Mouse (Mus musculus) liver, adult 2 months (tissue): ENCODE data around the gene Zfp467. TPM values are rescaled to one million over a fixed set of nuclear protein-coding genes. Genes with fewer than 3 reads are reported as not detected.

Experiments used
- DNase-seq: peaks from one replicate; pipeline ENCODE4 v3.0.0-alpha.2; 2011; ENCODE audit warnings: low read depth, low spot score; ENCODE audit errors: extremely low read depth
- H3K27ac ChIP-seq: fragments of 200-500 bp; replicated peaks from 2 replicates; pipeline ENCODE4 v1.5.1; 2012; ENCODE audit warnings: low read depth, mild to moderate bottlenecking, control low read depth, inconsistent platforms, low read length; ENCODE audit not compliant: insufficient read depth
- H3K27me3 ChIP-seq: fragments of 200-500 bp; 2 replicates; pipeline ENCODE4 v1.6.1; 2012; ENCODE audit warnings: mild to moderate bottlenecking, moderate library complexity, low read length, inconsistent platforms; ENCODE audit not compliant: control insufficient read depth, insufficient read depth
- H3K36me3 ChIP-seq: fragments of 200-500 bp; 2 replicates; pipeline ENCODE4 v1.6.1; 2012; ENCODE audit warnings: low read length, inconsistent platforms; ENCODE audit not compliant: control insufficient read depth, insufficient read depth
- H3K4me1 ChIP-seq: fragments of 200-500 bp; 2 replicates; pipeline ENCODE4 v1.6.1; 2011; ENCODE audit warnings: low read length; ENCODE audit not compliant: control insufficient read depth, insufficient read depth
- H3K4me3 ChIP-seq: fragments of 200-500 bp; 2 replicates; pipeline ENCODE4 v1.5.1; 2011; ENCODE audit warnings: low read depth, mild to moderate bottlenecking, control low read depth, low read length, moderate library complexity; ENCODE audit not compliant: insufficient read depth
- H3K79me2 ChIP-seq: fragments of 200-500 bp; 2 replicates; pipeline ENCODE4 v1.6.1; 2012; ENCODE audit warnings: inconsistent platforms, mild to moderate bottlenecking, low read length, moderate library complexity; ENCODE audit not compliant: control insufficient read depth, insufficient read depth
- H3K9ac ChIP-seq: fragments of 200-500 bp; 2 replicates; pipeline ENCODE4 v1.6.1; 2012; ENCODE audit warnings: low read depth, mild to moderate bottlenecking, control low read depth, inconsistent platforms, low read length
- CTCF ChIP-seq: fragments of 200-500 bp; IDR thresholded peaks from 2 replicates; pipeline ENCODE4 v1.5.1; 2011; ENCODE audit warnings: low read depth, low read length, control low read depth
- POLR2A ChIP-seq: fragments of 200-500 bp; IDR thresholded peaks from 2 replicates; pipeline ENCODE4 v1.6.1; 2011; ENCODE audit warnings: low read length, control low read depth; ENCODE audit not compliant: insufficient read depth; ENCODE audit errors: extremely low read depth
- WGBS: fragments of 180-500 bp; shearing (Covaris S2); methylation state at CpG from one replicate; pipeline ENCODE4 v1.1.7; 2018; 5-methylcytosine and 5-hydroxymethylcytosine counted together
- polyA plus RNA-seq: library from polyadenylated mRNA; depleted of rRNA; stranded (reverse); fragments of >200 nt; gene quantifications from 2 replicates; pipeline ENCODE4 v1.2.3, GENCODE M21; 2012
- total RNA-seq: library from RNA; depleted of rRNA; stranded (reverse); fragments of >200 nt; gene quantifications from 2 replicates; pipeline ENCODE4 v1.2.3, GENCODE M21; 2014

Zfp467 gene
- total and polyA plus RNA-seq, 2 experiments = 15.9 to 25.7 TPM

- no peaks in the 10 kb centered on the region for H3K27me3 ChIP-seq
- no peak overlapping the region for H3K4me3 ChIP-seq
- no peak for DNase-seq
- no peaks in the 10 kb centered on the region for H3K36me3 ChIP-seq
- no peak overlapping the region for H3K9ac ChIP-seq
- WGBS = 89% methylated on average over 5 of the region's 5 CpGs
- H3K4me1 ChIP-seq = no peaks in the 10 kb centered on the region
- H3K79me2 ChIP-seq = no peaks in the 10 kb centered on the region
- no peak overlapping the region for H3K27ac ChIP-seq
- TF ChIP-seq POLR2A = no peak
- no peak for TF ChIP-seq CTCF
These were observed 36.9 kb upstream of the Zfp467 start for GRCm38 (mm10) chr6:48482501-48482900.

DNA sequence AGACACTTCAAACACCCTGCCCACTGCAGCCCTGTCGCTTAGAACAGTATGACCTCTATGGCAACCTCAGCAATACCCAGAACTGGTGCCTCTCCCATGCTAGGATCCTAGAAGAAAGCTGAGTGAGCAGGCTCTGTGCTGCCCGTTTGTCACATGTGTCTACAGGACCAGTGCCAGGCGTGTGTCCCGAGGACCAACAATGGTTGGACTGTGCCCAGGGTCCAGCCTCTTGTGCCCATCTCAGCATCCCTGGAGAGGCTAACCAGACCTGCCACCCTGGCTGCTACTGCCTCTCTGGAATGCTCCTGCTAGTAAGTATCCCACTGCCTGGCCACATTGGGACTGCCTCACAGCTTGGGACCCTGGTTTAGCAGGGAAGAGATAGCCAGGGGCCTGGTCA, 32.8 kb upstream of the Zfp467 start:
- H3K79me2 ChIP-seq = no peaks in the 10 kb centered on the region
- no peak overlapping the region for H3K4me3 ChIP-seq
- WGBS = 70% methylated on average over 4 of the region's 4 CpGs
- DNase-seq = no peak
- no peaks in the 10 kb centered on the region for H3K27me3 ChIP-seq
- no peak overlapping the region for H3K27ac ChIP-seq
- no peaks in the 10 kb centered on the region for H3K4me1 ChIP-seq
- H3K9ac ChIP-seq = no peak overlapping the region
- TF ChIP-seq POLR2A (no peak), CTCF (no peak)
- no peaks in the 10 kb centered on the region for H3K36me3 ChIP-seq

- no peak for TF ChIP-seq CTCF
- no peak for TF ChIP-seq POLR2A
- H3K4me3 ChIP-seq = no peak overlapping the region
- H3K79me2 ChIP-seq = no peaks in the 10 kb centered on the region
- DNase-seq = no peak
- peaks cover 5% of the 10 kb centered on the region; the same call in 1 of the 2 replicates for H3K4me1 ChIP-seq
- H3K36me3 ChIP-seq = no peaks in the 10 kb centered on the region
- H3K9ac ChIP-seq = no peak overlapping the region
- no peaks in the 10 kb centered on the region for H3K27me3 ChIP-seq
- H3K27ac ChIP-seq = no peak overlapping the region
- 81% methylated on average over 2 of the region's 2 CpGs for WGBS
These were observed 25.1 kb upstream of the Zfp467 start for GRCm38 (mm10) chr6:48470739-48471138.

DNA sequence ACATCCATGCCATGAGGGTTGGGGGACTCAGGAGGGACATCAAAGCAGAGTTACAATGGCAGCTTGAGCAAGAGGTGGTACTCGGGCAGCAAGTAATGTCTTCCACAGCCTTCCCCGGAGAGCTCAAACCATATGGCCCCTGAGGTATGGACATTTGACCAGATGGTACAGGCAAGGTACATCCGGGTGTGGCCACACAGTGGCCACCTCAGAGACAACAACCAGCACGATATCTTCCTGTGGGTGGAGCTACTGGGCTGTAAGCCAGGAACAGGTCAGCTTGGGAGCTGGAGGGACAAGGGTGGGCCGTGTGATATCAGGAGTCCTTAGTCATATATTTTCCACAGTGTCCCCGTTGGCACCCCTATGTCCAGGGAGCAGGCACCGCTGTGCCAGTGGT, 21.9 kb upstream of the Zfp467 start:
- no peak overlapping the region for H3K9ac ChIP-seq
- H3K36me3 ChIP-seq = no peaks in the 10 kb centered on the region
- no peaks in the 10 kb centered on the region for H3K27me3 ChIP-seq
- no peak for TF ChIP-seq POLR2A
- no peak for TF ChIP-seq CTCF
- 80% methylated on average over 7 of the region's 7 CpGs for WGBS
- no peak overlapping the region for H3K4me3 ChIP-seq
- H3K27ac ChIP-seq = no peak overlapping the region
- peaks cover 5% of the 10 kb centered on the region; the same call in 1 of the 2 replicates for H3K4me1 ChIP-seq
- no peak for DNase-seq
- H3K79me2 ChIP-seq = no peaks in the 10 kb centered on the region

- peak; percentile 18 for DNase-seq
- Histone ChIP-seq H3K4me3 (no peak overlapping the region), H3K9ac (no peak overlapping the region), H3K79me2 (no peaks in the 10 kb centered on the region), H3K36me3 (no peaks in the 10 kb centered on the region), H3K27ac (no peak overlapping the region), H3K4me1 (peaks cover 5% of the 10 kb centered on the region; the same call in 1 of the 2 replicates), H3K27me3 (no peaks in the 10 kb centered on the region)
- 13% methylated on average over 6 of the region's 6 CpGs for WGBS
- no peak for TF ChIP-seq CTCF
- TF ChIP-seq POLR2A = no peak
These were observed 21.1 kb upstream of the Zfp467 start for GRCm38 (mm10) chr6:48466715-48467114.

DNA sequence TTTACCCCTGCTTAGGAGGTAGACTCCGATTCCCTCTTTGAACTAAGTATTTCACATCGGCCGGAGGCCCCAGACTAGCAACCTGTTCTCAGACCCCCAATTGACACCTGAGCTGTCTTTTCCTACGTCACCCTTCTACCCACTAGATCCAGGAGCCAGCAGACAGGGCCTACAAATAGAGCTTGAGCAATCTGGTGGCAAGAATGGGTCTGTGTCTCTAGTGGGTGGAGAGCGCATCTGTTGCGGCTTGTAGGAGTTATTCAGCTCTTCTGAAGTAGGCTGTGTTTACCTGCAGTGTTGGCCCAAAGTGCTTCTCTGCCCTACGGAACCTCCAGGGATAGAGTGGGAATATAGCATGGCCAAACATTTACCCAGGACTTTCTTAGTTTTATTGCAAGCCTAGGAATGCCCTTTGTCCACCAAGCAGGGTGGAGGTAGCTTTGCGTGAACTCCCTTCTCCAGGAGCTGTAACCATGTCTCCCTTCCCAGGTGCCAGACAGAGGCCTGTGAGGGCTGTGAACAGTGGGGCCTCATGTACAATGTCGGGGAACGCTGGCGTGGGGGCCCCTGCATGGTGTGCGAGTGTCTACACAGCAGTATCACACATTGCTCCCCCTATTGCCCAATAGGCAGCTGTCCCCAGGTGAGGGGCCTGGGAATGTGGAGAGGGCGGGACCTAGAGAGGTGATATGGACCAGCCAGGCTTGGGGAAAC, 19.5 kb upstream of the Zfp467 start:
- 90% methylated on average over 13 of the region's 13 CpGs for WGBS
- no peak overlapping the region for H3K27ac ChIP-seq

More for the DNA sequence above, 19.5 kb upstream of the Zfp467 start:
- Histone ChIP-seq H3K79me2 (no peaks in the 10 kb centered on the region), H3K36me3 (no peaks in the 10 kb centered on the region), H3K4me3 (no peak overlapping the region), H3K27me3 (no peaks in the 10 kb centered on the region), H3K9ac (no peak overlapping the region), H3K4me1 (peaks cover 5% of the 10 kb centered on the region; the same call in 1 of the 2 replicates)
- TF ChIP-seq POLR2A = no peak
- TF ChIP-seq CTCF = no peak
- no peak for DNase-seq
